Mouse (Mus musculus) testis, postnatal 14 days (tissue): Measurements from ENCODE around the gene Batf3.

Experiments
- DNase-seq: peaks from one replicate; pipeline ENCODE4 v3.0.0; 2021; ENCODE audit warnings: low spot score

Gene Batf3

GRCm38 (mm10) chr1:191086960-191087359, 10.7 kb upstream of the Batf3 start:
- no peak for DNase-seq

- DNase-seq, result no peak
These were observed 9.7 kb upstream of the Batf3 start for GRCm38 (mm10) chr1:191087955-191088354.

GRCm38 (mm10) chr1:191089355-191089754, 8.3 kb upstream of the Batf3 start:
- no peak for DNase-seq

- no peak for DNase-seq
These were observed 5.6 kb upstream of the Batf3 start for GRCm38 (mm10) chr1:191092050-191092449.

- DNase-seq, result no peak
These were observed 4.1 kb upstream of the Batf3 start for GRCm38 (mm10) chr1:191093578-191093977.

- DNase-seq, result no peak
These were observed 2.6 kb upstream of the Batf3 start for GRCm38 (mm10) chr1:191095019-191095418.

GRCm38 (mm10) chr1:191096871-191097681, 571 bp upstream of the Batf3 start:
- no peak for DNase-seq

- DNase-seq, result no peak
These were observed 1.5 kb downstream of the Batf3 start for GRCm38 (mm10) chr1:191099114-191099513.

GRCm38 (mm10) chr1:191099772-191100291, 2.2 kb downstream of the Batf3 start:
- no peak for DNase-seq

GRCm38 (mm10) chr1:191102730-191103370, 5.2 kb downstream of the Batf3 start:
- no peak for DNase-seq

GRCm38 (mm10) chr1:191105246-191105645, 7.6 kb downstream of the Batf3 start:
- no peak for DNase-seq

- DNase-seq, result peak; percentile 29
These were observed 9.7 kb downstream of the Batf3 start for GRCm38 (mm10) chr1:191107306-191107705.

GRCm38 (mm10) chr1:191109907-191110306, 12.3 kb downstream of the Batf3 start:
- no peak for DNase-seq

- DNase-seq, result no peak
These were observed 13.5 kb downstream of the Batf3 start for GRCm38 (mm10) chr1:191111146-191111545.

GRCm38 (mm10) chr1:191114868-191115267, 17.2 kb downstream of the Batf3 start:
- DNase-seq, result no peak

- no peak for DNase-seq
These were observed 18.0 kb downstream of the Batf3 start for GRCm38 (mm10) chr1:191115514-191116238.

GRCm38 (mm10) chr1:191122744-191123143, 25.1 kb downstream of the Batf3 start:
- DNase-seq, result no peak

- no peak for DNase-seq
These were observed 26.0 kb downstream of the Batf3 start for GRCm38 (mm10) chr1:191123696-191124095.

- DNase-seq, result no peak
These were observed 26.6 kb downstream of the Batf3 start for GRCm38 (mm10) chr1:191124288-191124687.

GRCm38 (mm10) chr1:191125811-191126638, 28.4 kb downstream of the Batf3 start:
- no peak for DNase-seq

- DNase-seq, result no peak
These were observed 34.0 kb downstream of the Batf3 start for GRCm38 (mm10) chr1:191131692-191132091.

GRCm38 (mm10) chr1:191132240-191132639, 34.6 kb downstream of the Batf3 start:
- no peak for DNase-seq
